Mouse (Mus musculus): ENCODE results near the gene Wnt5b. TPM values are rescaled to one million over a fixed set of nuclear protein-coding genes. Genes with fewer than 3 reads are reported as not detected.

Gene Wnt5b
- total RNA-seq (2018; cell fraction: chromatin; rRNA removed) = under 1 TPM in 1 of 26 experiments, not detected in 25; 0.51 TPM
- total RNA-seq (2018; cell fraction: cytosol; rRNA removed) = not detected
- total RNA-seq (2018; cell fraction: nucleus; rRNA removed) = not detected
- polyA plus RNA-seq (2018) = not detected in 3 replicates

DNA sequence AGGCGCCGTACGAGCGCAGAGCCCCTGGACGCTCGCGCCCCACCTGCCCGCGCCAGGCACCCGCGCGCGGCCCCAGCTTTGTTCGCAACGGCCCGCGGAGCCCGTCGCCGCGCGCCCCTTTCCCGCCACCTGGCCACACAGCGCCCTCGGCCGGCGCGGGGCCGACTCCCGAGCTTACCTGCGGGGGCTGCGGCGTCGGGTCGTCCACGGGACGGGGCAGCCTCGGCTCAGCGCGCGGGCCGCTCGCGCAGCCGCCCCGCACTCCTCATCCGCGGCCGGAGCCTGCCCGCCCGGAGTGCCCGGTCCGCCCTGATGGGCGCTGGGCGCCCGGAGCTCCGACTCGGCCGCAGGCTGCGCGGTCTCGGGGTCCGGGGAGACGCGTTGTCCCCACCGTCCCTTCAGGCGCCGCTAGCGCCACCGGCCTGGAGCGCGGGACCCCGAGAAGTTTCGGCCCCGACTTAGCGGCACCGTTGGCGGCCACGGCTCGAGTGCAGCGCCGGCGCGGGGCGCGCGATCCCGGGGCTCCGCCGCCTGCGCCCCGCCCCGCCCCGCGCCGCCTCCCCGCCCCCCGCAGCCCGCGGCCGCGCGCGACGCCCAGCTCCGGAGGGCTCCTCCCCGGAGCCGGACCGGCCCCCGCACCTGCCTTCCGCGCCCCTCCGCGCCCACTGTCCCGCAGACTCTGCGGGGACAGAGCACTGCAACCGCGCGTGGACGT lies at the start of gene Wnt5b:
Gene Wnt5b, minus strand, starts transcription at position 545 of the 715 bp plus-strand sequence.
- Histone ChIP-seq H3K27ac (no peak within 1 kb of the TSS), H3K36me3 (ENCODE audit: inconsistent target) (no peaks in the 10 kb centered on the region), H3K79me2 (ENCODE audit: inconsistent target) (no peaks in the 10 kb centered on the region), H3K4me3 (ENCODE audit: inconsistent target) (no peak within 1 kb of the TSS)
- WGBS (ENCODE audit: missing documents) = 2% methylated on average over 85 of the region's 120 CpGs

DNA sequence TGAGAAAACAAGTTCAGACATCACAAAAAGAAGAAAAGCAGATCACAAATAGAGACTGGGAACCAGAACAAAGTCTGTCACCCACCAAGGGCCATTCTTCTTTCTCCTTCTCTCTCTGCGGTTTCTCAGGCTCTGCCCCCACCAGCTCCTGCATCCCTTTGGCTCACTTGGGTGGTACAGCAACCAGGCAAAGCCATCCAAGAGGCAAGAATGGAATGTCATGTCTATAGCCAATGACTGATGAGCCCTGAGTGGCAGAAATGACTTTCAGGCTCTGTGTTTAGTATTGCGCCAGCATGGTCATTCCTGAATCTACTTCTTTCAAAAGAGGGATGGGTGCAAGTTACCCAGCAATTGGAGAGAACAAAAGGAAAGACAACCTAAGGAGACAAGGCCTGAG lies 46.7 kb upstream of the Wnt5b start:
- Histone ChIP-seq H3K36me3 (ENCODE audit: inconsistent target) (no peaks in the 10 kb centered on the region), H3K4me3 (ENCODE audit: inconsistent target) (no peak overlapping the region)
- 100% methylated on average over 1 of the region's 2 CpGs for WGBS (ENCODE audit: missing documents)

DNA sequence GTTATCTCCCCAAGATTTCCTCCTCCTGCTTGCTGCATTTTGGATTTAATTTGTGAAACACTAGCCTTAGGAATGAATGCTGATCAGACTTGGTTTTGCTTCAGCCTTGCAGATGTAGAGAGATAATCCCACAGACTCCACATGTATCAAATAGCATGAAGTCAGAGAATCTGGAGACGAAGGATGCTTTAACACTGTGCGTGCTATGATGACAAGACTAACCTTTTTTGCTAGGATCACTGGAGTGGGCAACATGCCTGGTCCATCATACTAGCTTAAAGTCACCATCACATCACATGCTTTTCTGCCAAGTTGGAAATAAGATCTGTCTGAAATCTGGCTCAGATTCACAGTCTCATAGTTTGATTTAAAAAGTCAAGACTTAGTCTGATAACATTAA lies 43.8 kb upstream of the Wnt5b start:
- WGBS (ENCODE audit: missing documents) = 92% methylated on average over 2 of the region's 2 CpGs
- Histone ChIP-seq H3K4me3 (ENCODE audit: inconsistent target) (no peak overlapping the region), H3K36me3 (ENCODE audit: inconsistent target) (no peaks in the 10 kb centered on the region), H3K27ac (no peak overlapping the region), H3K79me2 (ENCODE audit: inconsistent target) (no peaks in the 10 kb centered on the region)

More for the DNA sequence above, 46.7 kb upstream of the Wnt5b start:
- Histone ChIP-seq H3K79me2 (ENCODE audit: inconsistent target) (no peaks in the 10 kb centered on the region), H3K27ac (no peak overlapping the region)

DNA sequence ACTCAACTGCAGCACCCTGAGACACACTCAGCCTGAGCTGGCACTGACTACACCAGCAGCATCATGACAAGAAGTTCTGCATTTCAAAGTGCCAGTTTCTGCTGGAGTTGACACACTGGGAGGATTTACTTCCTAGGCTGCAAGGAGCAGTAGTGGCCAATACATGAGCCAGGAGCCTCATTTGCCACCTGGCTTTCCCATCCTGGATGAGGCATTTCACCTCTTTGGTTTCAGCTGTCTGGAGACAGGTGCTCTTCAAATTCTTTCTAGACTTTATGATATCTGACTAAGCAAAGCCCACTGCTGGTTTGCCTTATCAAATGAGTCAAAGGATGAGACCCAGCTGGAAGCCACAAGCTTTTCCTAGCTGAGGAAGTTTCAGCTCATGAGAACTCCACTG lies 43.3 kb upstream of the Wnt5b start:
- Histone ChIP-seq H3K27ac (no peak overlapping the region), H3K4me3 (ENCODE audit: inconsistent target) (no peak overlapping the region), H3K36me3 (ENCODE audit: inconsistent target) (no peaks in the 10 kb centered on the region), H3K79me2 (ENCODE audit: inconsistent target) (no peaks in the 10 kb centered on the region)

DNA sequence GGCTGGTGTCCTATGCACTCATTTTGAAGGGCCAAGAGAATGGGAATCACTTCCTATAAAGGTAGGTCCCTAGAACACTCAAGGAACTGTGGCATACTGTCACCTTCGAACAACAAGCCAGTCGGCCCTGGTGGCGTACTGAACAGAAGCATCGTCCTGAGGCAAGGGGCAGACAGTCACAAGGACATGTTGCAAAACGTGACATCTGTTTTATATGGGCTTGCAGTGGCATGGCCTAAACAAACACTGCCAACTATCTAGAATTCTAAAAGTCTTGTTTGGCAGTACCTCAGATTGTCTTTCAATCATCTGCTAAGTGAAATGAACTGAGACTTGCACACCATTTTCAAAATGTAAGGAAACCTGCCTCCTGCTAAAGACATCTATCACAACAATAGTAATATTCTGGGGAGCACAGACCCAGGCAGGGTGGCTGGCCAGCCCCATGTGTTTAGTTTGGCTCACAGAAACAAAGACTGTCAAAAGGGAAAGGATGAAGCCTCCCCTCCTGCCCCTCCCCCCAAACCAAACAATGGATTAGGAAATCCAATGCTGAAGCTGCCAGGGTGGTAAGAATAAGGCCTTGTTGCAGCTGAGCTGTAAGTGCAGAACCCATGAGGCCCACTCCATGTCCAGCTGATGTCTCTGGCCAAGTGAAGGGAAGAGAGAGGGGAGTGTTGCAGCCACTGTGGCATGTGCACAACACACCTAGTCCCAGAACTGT lies 41.7 kb upstream of the Wnt5b start:
- WGBS (ENCODE audit: missing documents) = 95% methylated on average over 5 of the region's 5 CpGs

DNA sequence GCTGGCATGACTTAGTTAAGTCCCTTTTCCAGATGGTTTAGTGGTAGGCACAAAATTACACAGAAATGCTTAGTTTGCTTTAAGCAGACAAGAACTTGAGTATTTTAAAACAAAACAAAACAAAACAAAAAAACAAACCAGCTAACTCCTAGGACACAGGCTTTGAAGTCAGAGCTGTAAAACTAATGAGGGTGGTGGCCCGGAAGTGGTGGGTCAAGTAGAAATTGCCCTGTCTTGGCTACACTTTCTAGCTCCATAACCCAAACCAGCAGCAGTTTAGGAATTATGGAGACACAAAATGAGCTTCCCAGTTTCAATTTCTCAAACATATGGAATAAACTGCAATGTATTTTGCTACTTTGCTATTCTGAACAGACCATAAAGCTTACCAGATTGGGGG lies 39.9 kb upstream of the Wnt5b start:
- 100% methylated on average over 1 of the region's 1 CpGs for WGBS (ENCODE audit: missing documents)
- Histone ChIP-seq H3K36me3 (ENCODE audit: inconsistent target) (no peaks in the 10 kb centered on the region), H3K79me2 (ENCODE audit: inconsistent target) (no peaks in the 10 kb centered on the region), H3K27ac (no peak overlapping the region), H3K4me3 (ENCODE audit: inconsistent target) (no peak overlapping the region)

More for the DNA sequence above, 41.7 kb upstream of the Wnt5b start:
- no peak overlapping the region for H3K4me3 ChIP-seq (ENCODE audit: inconsistent target)
- no peaks in the 10 kb centered on the region for H3K36me3 ChIP-seq (ENCODE audit: inconsistent target)
- H3K79me2 ChIP-seq (ENCODE audit: inconsistent target) = no peaks in the 10 kb centered on the region
- no peak overlapping the region for H3K27ac ChIP-seq

DNA sequence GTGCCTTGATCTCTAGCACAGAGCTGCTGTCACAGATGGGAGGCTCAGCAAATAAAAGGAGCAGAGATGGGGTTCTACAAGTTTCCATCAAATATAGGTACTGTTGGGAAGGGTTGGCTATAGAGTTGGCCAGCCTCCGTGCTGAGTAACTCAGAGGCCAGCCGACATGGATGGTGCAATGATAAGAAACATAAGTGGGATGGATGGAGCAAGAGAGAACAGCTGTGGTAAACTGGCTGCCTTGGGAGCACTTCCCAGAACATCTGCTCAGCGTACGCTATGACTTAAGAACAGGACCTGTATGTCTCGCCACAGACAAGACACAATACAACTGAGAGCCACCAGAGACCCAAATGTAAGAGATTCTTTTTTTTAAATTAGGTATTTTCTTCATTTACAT lies 39.0 kb upstream of the Wnt5b start:
- Histone ChIP-seq H3K27ac (no peak overlapping the region), H3K79me2 (ENCODE audit: inconsistent target) (no peaks in the 10 kb centered on the region), H3K4me3 (ENCODE audit: inconsistent target) (no peak overlapping the region), H3K36me3 (ENCODE audit: inconsistent target) (no peaks in the 10 kb centered on the region)
- 94% methylated on average over 5 of the region's 5 CpGs for WGBS (ENCODE audit: missing documents)

DNA sequence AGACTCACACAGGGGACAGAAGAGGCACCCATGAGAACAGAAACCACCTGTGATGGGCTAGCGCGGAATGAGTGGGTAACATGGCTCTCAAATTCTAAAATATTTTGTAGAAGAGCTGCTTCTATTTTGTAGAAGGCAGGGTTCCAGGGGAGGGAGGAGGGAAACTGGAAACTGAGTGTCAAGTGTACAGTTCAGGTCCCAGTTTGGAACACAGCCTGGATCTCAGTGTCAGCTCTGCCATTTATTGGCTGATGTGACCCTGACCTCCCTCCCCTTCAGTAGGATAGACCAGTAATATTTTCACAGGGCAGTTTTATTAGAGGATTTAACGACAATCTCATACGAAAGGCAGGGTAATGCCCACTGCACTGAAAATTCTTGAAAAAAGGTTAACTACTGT lies 32.6 kb upstream of the Wnt5b start:
- 90% methylated on average over 4 of the region's 4 CpGs for WGBS (ENCODE audit: missing documents)
- no peaks in the 10 kb centered on the region for H3K79me2 ChIP-seq (ENCODE audit: inconsistent target)
- no peak overlapping the region for H3K27ac ChIP-seq
- no peak overlapping the region for H3K4me3 ChIP-seq (ENCODE audit: inconsistent target)
- H3K36me3 ChIP-seq (ENCODE audit: inconsistent target) = no peaks in the 10 kb centered on the region

DNA sequence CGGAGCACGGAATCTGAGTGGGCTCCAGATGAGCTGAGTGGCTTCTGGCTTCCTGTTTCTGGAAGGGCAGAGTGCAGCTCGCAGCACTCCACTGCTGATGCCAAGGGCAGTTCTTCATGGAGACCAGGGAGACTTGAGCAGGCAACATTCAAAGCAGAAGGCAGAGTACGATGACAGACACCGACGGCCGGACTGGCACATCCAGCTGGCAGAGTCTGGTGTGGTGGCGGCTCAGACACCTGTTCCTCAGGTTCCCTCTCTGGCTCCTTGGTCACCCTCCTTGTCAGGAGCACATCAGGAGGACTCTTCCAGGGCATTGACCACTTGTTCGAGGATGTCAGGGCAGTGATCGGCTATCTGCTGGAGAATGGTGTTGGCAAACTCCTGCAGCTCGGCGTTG lies 31.2 kb upstream of the Wnt5b start:
- WGBS (ENCODE audit: missing documents) = 94% methylated on average over 12 of the region's 12 CpGs
- no peaks in the 10 kb centered on the region for H3K79me2 ChIP-seq (ENCODE audit: inconsistent target)
- H3K27ac ChIP-seq = no peak overlapping the region
- H3K36me3 ChIP-seq (ENCODE audit: inconsistent target) = no peaks in the 10 kb centered on the region
- no peak overlapping the region for H3K4me3 ChIP-seq (ENCODE audit: inconsistent target)

DNA sequence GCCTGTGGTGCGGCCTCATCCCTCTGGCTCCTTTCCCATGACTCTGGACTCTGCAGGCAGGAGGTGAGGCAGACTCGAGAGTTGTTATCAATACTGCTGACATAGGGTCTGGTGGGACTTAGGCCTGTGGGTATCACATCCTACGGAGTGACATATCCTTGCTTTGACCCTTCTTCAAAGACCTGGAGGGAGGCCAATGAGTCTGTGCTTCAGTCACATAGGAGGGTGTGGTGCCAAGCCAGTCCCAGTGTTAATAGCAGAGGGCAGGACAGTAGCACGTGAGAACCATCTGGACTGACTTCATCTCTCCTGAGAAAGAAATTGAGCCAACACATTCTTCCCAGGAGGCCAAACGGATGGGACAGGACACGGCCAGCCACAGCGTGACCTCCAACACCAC lies 28.1 kb upstream of the Wnt5b start:
- 93% methylated on average over 7 of the region's 7 CpGs for WGBS (ENCODE audit: missing documents)
- H3K79me2 ChIP-seq (ENCODE audit: inconsistent target) = no peaks in the 10 kb centered on the region

DNA sequence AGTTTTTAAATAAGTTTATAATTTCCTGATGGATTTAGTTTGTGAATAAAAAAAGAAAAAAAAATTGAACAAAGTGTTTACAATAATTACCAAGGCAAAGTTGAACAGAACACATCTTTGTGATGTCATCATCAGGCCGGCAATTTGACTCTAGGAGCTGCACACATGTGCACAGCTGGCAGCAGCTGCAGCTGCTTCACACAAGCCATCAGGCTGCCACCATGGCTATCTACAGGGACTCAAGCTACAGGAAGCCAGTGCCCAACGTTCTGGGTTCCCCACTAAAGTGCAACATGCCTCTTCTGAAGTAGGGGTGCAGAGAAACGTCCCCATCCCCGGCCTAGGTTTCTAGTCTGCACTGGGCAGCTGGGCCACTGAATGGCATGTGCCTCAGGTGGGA lies 26.6 kb upstream of the Wnt5b start:
- no peaks in the 10 kb centered on the region for H3K36me3 ChIP-seq (ENCODE audit: inconsistent target)
- no peak overlapping the region for H3K27ac ChIP-seq
- H3K4me3 ChIP-seq (ENCODE audit: inconsistent target) = no peak overlapping the region
- WGBS (ENCODE audit: missing documents) = 80% methylated on average over 4 of the region's 4 CpGs
- H3K79me2 ChIP-seq (ENCODE audit: inconsistent target) = no peaks in the 10 kb centered on the region

More for the DNA sequence above, 28.1 kb upstream of the Wnt5b start:
- Histone ChIP-seq H3K27ac (no peak overlapping the region), H3K4me3 (ENCODE audit: inconsistent target) (no peak overlapping the region), H3K36me3 (ENCODE audit: inconsistent target) (no peaks in the 10 kb centered on the region)

DNA sequence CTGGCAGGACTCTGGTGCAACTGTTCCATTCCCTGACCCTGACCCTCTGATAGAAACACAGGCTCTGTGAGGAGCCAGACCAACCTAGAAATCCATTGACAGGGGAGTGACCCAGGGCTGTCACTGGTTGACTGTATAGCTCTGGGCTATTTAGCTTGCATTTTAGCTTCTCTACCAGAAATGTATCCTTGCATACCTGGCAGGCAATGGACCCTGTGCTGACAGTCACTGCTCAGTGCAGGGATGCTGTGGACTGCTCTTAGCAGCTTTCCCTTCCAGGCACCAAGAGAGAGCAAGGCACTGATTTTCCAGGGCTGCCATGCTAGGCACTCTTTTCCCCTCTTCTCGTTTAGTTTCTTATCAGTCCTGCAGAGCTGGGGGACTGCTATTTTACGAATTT lies 24.2 kb upstream of the Wnt5b start:
- no peak overlapping the region for H3K27ac ChIP-seq
- no peaks in the 10 kb centered on the region for H3K36me3 ChIP-seq (ENCODE audit: inconsistent target)
- 78% methylated on average over 2 of the region's 2 CpGs for WGBS (ENCODE audit: missing documents)
- no peak overlapping the region for H3K4me3 ChIP-seq (ENCODE audit: inconsistent target)
- no peaks in the 10 kb centered on the region for H3K79me2 ChIP-seq (ENCODE audit: inconsistent target)

DNA sequence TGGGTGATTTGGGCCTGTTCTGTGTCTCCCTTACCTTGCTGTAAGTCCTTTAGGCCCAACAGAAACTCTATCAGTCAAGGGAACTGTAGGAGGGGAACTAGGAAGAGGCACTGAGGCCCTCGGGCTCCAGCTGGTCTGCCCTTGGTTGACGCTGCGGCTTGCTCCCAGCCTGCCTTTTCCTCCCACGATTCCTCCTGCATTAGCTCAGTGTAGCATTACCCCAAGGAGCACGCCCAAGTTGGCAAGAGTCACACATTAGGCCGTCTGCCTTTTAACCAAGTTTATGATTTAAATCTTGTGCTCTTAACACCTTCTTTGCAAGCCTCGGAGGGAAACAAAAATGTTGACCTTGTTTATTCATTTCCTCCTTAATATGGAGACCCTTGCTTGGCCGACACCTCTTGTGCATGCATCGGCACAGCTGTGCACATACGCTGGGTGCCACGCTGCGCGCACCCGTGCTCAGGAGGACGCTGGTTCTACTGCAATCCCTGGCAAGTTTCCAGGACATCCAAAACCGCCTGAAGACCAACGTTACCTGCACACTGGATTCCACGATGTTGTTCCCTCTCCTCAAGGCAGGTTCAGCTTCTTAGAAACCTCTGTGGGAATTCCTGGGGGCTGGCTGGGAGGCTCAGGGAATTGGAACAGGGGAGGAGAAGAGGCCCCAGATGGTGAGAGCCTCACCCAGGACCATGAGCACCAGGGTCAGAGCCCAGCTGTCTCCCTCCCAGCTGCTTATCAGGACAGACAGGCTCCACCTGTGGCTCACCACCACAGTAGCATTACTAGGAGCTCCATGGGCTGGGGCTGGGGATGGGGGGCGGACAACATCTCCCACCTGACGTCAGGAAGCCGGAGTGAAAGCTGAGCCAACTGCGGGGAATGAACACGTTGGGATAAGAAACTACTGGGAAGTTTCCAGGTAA lies 21.6 kb upstream of the Wnt5b start:
- Histone ChIP-seq H3K79me2 (ENCODE audit: inconsistent target) (no peaks in the 10 kb centered on the region), H3K27ac (no peak overlapping the region), H3K4me3 (ENCODE audit: inconsistent target) (no peak overlapping the region), H3K36me3 (ENCODE audit: inconsistent target) (no peaks in the 10 kb centered on the region)
- WGBS (ENCODE audit: missing documents) = 80% methylated on average over 23 of the region's 23 CpGs

DNA sequence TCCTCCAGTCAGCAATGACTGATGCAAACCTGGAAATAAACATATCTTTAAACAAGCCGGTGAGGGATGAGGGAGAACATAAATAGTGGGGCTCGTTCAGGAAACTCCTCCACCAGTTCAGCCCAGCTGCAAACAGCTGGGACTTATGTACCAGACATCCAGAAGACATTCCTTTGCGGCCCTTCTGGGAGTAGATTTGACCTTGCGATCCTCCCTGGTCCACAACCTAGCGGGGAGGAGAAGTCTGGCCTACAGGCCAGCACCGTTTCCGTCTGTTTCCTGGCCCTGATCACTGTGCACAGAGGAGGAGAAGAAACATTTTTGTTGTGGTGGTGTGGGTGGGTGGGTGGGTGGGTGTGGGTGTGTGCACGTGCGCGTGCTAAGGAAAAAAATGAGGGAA lies 18.4 kb upstream of the Wnt5b start:
- H3K4me3 ChIP-seq (ENCODE audit: inconsistent target) = no peak overlapping the region
- H3K79me2 ChIP-seq (ENCODE audit: inconsistent target) = no peaks in the 10 kb centered on the region
- WGBS (ENCODE audit: missing documents) = 90% methylated on average over 9 of the region's 10 CpGs
- H3K27ac ChIP-seq = no peak overlapping the region
- no peaks in the 10 kb centered on the region for H3K36me3 ChIP-seq (ENCODE audit: inconsistent target)

All from macrophage (primary cell).